Mouse (Mus musculus): ENCODE measurements around the gene Hoxb13. TPM values are rescaled to one million over a fixed set of nuclear protein-coding genes. Genes with fewer than 3 reads are reported as not detected.

Hoxb13 gene
- total RNA-seq (2015; ENCODE audit: low replicate concordance) (not detected in 2 replicates), total RNA-seq (2017; ENCODE audit: low replicate concordance) (not detected in 2 replicates)

DNA sequence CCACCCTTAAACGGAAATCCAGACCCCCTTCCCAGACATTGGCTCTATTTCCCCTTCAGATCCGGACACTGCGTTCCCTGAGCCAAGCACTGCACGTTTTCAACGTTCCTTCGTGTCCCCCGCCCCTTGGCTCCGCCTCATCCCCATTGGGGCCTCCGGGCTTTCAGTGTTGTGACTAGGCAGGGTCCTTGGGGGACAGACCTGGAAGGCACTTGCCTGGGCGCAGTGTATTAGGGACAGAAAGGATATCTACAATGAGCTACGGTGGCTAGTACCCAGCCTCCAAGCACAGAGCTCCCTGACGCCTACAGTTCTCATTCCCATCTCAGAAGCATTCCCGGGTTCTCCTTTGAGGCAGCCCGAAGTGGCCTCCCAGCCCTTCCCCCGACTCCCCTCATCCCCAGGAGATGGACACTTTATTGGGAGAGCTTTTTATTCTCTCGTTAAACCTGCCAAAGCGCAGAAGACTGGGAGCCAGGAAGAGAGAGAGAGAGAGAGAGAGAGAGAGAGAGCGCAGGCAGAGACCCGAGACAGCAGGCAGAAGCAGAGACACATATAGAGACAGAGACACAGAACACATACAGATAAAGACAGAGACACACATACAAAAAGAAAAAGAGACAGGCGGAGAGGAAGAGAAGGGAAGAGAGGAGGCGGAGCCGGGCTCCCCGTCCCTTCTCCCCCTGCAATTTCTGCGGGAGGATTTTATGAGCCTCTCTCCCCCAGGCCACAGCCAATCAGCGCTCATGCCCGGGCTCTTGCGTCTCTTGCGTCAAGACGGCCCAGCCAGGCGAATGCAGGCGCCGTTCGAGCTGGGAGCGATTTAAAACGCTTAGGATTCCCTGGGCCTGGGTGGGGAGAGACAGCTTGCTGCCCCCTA is at the start of gene Hoxb13:
TSS of gene Hoxb13 (plus strand) at position 796 of the 880 bp plus-strand sequence.
- no peak for ATAC-seq (replicated peaks; ENCODE audit: low FRiP score, poor library complexity, severe bottlenecking)

- no peak for ATAC-seq (replicated peaks; ENCODE audit: low FRiP score, poor library complexity, severe bottlenecking)
Measured at GRCm38 (mm10) chr11:96145622-96146270, 48.4 kb upstream of the Hoxb13 start.

- no peak for ATAC-seq (replicated peaks; ENCODE audit: low FRiP score, poor library complexity, severe bottlenecking)
Measured at GRCm38 (mm10) chr11:96147471-96147870, 46.6 kb upstream of the Hoxb13 start.

- no peak for ATAC-seq (replicated peaks; ENCODE audit: low FRiP score, poor library complexity, severe bottlenecking)
Measured at GRCm38 (mm10) chr11:96164769-96165168, 29.3 kb upstream of the Hoxb13 start.

DNA sequence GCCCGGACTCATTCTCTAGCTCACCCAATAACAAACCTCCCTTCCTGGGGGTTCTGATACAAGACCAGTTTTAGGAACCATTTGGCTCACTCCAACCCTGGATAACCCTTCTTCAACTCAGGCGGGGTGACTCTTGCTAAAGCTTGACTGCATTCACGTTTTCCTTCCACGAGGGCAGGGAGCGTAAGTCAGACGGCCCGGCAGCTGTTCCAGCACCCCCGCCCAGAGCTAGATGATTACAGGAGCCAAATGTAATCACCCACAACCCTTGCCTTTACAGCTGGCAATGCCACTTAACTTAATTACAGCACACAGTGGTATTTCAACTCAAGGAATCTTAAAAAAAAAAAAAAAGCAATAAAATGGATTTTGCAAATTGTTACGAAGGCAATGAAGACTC is 26.0 kb upstream of the Hoxb13 start:
- ATAC-seq (replicated peaks; ENCODE audit: low FRiP score, poor library complexity, severe bottlenecking) = no peak

- ATAC-seq (replicated peaks; ENCODE audit: low FRiP score, poor library complexity, severe bottlenecking) = no peak
Measured at GRCm38 (mm10) chr11:96169016-96169415, 25.1 kb upstream of the Hoxb13 start.

DNA sequence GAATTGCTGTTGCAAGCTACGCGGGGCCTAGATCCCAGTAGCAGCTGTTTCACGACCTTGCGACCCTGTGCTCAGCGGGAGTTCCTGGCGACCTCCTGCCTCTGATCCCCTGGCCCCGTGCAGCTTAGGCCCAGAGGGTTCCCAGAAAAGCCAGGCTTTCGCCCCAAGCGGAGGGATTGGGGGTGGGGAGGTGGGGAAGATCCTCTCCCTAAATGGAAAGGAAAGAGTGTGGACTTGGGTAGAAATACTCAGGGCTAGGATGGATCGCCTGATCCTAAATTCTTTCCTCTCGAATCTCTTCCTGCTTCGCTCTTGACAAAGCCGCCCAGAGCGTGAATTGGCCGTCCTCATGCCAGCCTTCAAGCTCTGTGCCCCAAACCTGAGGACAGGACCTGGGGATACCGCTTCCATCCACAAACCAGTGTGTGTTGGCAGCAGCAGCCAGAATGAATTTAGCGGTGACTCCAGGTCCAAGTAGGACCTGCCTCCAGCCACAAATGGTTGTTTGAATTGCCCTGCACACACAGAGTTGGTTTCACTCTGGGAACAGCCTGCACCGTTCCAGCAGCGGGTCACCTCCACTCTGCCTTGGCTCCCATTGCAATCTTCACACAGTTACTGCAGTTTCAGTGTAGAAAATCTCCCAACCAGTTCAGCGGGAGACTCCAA is 23.3 kb upstream of the Hoxb13 start:
- ATAC-seq (replicated peaks; ENCODE audit: low FRiP score, poor library complexity, severe bottlenecking) = no peak

DNA sequence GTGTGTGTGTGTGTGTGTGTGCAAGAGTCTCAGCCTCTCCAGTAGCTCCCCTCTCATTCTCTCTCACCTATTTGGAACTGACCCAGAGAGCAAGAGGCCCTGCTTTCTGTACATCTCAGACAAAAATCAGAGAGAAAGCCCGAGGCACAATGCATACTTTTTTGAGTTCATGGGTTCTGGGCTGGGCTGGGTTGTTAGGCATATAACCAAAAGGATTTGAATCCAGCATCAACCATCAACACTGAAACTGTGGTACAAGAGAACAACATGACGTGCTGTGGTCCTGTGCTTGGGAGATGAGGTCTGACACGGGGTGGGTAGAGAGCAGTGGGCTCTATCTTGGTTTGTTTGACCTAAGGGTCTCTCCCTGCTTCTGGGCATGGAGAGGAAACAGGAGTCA is 22.5 kb upstream of the Hoxb13 start:
- no peak for ATAC-seq (replicated peaks; ENCODE audit: low FRiP score, poor library complexity, severe bottlenecking)

DNA sequence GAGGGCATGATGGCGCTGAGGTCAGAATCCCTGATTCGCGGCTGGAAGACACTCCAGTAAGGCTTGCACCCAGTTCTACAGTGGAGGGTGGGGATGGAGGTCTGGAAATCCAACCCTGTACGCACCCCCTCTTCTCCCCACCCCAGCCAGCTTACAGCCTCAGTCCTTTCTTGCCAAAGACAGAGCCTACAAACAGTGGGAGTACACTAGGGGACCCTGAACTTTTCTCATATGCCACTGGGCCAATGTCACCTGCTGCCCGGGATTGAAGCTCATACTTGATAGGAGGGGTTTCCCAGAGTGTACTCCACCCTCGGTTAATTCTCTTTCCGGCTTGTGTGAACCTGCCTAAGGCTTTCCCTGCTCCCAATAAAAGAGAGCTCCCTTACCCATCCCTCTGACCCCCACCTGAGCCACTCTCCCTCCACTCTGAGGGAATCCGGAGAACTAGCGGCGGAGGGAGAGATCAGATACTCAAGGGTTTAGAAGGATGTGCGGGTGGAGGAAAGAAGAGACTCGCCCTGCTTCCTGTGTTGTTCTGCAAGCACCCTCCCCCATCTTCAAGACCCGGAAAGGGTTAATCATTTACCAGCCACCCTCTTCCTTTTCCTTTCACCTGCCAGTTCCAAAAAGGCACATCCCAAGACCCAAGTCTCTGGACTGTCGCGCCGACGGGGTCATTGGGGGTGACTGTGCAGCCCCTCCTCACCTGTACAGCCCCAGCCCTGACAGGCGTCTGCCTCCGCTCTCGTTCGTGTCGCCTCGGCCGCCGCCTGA is 21.4 kb upstream of the Hoxb13 start:
- ATAC-seq (replicated peaks; ENCODE audit: low FRiP score, poor library complexity, severe bottlenecking) = no peak

DNA sequence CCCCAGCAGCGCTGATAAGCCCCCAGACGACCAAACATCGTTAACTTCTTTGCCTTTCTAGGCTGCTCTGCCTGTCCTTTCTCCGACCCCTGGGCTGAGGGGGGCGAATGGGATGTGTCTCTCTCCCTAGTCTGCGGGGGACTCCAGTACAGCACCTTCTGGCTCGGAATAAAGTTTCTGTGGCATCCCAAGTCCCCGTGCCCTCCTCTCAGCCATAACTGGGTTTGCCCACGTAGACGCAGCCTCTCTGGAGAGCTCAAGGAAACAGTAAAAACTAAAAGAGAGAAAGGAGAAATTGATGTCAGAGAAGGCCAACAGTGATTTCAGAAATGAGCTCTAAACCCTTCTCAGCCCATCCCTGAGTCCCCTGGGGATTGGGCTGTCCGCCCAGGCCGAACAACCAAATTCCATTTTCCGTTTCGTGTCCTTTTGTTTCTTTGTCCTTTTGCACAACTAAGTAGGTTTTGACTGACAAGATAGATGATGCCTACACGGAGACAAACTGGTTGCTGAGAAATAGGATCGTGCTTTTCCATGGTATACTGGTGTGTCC is 20.8 kb upstream of the Hoxb13 start:
- no peak for ATAC-seq (replicated peaks; ENCODE audit: low FRiP score, poor library complexity, severe bottlenecking)

DNA sequence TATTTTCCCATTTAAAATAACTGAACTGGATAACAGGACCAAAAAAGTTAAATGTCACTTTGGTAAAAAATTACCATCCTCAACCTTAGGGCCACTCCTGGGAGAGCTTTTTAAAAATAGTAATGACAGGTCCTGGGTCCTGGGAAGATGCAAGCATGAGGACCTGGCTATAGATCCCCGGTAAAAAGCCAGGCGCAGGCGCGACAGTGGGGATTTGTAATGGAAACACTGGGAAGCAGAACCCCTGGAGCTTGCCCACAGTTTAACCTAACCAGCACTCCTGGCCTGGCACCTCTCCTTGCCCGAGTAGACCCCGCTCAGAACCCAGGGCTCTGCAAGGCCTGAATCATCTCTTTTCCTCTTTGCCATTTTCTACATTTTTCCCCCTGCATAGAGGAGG is 19.2 kb upstream of the Hoxb13 start:
- ATAC-seq (replicated peaks; ENCODE audit: low FRiP score, poor library complexity, severe bottlenecking) = no peak

DNA sequence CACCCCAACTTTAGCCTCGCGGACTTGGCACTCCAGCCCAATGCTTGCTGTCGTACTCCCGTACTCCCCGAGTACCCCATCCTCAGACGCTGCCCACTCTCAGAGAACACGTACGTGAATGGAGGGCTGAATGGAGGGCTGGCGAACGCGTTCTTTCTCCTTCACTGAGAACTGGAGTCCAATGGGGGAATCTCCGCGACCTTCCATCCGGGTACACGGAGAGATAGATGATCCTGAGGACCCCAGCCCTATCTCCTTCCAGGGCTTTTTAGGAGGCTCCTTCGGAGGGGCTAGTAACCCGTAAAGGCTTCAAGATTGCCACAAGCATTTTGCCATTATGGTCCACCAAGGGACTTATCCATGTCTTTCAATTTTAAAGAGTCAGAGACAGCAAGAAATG is 18.6 kb upstream of the Hoxb13 start:
- ATAC-seq (replicated peaks; ENCODE audit: low FRiP score, poor library complexity, severe bottlenecking) = no peak

DNA sequence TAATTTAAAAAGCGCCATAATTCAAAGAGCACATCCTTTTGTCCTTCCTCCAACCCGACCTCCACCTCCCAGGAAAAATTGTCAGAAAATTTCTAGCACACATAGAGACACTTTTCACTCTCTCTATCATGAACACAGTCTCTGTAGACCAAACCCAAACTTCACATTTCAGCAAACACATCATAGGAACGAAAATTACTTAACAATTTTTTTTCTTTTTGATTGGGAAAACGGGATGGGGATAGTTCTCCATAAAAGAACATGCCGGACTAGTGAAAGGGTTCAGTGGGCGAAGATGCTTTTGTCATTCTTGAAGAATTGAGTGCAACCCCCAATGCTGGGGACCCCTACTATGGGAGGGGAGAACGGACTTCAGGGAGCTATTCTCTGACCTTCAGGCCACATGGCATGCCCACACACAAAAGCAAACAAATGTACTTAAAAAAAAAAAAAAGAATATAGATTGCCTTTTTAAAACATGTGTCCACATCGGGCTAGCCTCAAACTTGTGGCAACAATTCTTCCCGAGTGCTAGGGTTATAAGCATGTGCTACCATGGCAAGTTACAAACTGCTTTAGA is 18.1 kb upstream of the Hoxb13 start:
- ATAC-seq (replicated peaks; ENCODE audit: low FRiP score, poor library complexity, severe bottlenecking) = no peak

DNA sequence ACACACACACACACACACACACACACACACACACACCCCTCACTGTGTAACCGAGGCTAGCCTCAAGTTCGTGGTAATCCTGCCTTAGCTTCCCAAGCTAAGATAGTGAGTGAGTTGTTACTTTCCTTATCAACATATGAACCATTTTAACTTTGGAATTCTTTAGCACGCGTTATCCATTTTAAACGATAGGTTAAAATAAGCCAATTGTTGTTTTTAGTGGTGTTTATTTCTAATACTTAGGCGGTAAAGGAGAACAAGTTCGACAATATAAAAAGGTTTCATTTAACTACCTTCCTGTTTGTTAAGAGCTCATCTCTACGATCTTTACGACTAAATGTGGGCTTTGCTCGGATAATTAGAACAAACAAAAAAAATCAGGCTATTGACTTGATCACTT is 17.3 kb upstream of the Hoxb13 start:
- ATAC-seq (replicated peaks; ENCODE audit: low FRiP score, poor library complexity, severe bottlenecking) = no peak

GRCm38 (mm10) chr11:96177546-96178174 is 16.5 kb upstream of the Hoxb13 start:
- no peak for ATAC-seq (replicated peaks; ENCODE audit: low FRiP score, poor library complexity, severe bottlenecking)

- ATAC-seq (replicated peaks; ENCODE audit: low FRiP score, poor library complexity, severe bottlenecking) = no peak
Measured at GRCm38 (mm10) chr11:96178356-96178755, 15.8 kb upstream of the Hoxb13 start.

DNA sequence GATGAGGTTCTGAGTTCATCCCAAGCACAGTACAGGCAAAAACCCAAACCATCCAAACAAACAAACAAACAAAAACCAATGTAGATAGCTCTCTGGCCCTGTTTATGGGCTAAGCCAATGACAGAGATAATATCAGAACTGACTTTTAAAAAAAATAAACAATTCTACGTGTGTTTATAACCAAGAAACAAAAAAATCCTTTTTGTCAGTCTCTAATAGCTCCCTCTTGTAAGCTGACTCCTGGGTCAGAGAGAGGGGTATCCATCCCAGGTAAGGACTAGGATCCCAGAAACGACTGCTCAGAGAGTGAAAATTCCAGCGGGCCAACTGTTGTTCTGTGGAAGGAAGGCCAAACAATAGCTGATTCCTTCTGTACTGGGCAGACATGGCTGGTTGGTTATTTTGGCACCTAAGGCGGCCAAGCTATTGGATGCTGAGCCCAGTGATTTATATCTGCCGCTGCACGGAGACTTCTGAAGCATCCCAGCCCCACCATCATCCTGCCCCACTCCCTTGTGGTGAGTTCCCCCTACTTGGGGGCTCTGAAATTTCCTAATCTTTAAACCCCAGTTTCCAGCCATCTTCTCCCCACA is 15.1 kb upstream of the Hoxb13 start:
- ATAC-seq (replicated peaks; ENCODE audit: low FRiP score, poor library complexity, severe bottlenecking) = no peak

DNA sequence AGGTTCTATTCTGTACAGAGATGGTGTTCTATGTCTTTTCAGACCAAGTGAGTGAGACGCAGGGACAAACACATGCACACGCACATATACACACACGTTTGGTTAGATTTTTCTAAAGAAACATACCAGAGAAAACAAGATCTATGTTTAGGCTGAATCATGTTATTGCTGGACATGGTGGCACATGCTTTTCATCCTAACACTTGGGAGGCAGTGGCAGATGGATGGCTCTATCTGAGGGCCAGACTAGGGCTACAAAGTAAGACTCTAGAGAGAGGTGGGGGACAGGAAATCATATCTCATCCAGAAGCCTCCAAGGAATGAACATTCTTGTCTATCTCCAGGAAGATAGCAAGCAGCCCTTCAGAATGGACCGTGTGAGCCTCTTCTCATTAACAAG is 13.1 kb upstream of the Hoxb13 start:
- ATAC-seq (replicated peaks; ENCODE audit: low FRiP score, poor library complexity, severe bottlenecking) = no peak
